Mouse (Mus musculus) inflammation-experienced regulatory T-cells, adult 6 months (primary cell): ENCODE data around the gene Msl1. TPM values are rescaled to one million over a fixed set of nuclear protein-coding genes. Genes with fewer than 3 reads are reported as not detected.

Experiments used
- ATAC-seq: one replicate; pipeline ENCODE4 v1.8.0; 2017
- polyA plus RNA-seq, 3 experiments: library from polyadenylated mRNA; unstranded; fragments of 100-300 nt; shearing (Covaris generic); gene quantifications; one replicate each; pipeline ENCODE4 v1.2.1; 2017

Gene Msl1
- polyA plus RNA-seq, result 10 to 100 TPM; 16.7 to 26.3 (median 20.4) TPM

DNA sequence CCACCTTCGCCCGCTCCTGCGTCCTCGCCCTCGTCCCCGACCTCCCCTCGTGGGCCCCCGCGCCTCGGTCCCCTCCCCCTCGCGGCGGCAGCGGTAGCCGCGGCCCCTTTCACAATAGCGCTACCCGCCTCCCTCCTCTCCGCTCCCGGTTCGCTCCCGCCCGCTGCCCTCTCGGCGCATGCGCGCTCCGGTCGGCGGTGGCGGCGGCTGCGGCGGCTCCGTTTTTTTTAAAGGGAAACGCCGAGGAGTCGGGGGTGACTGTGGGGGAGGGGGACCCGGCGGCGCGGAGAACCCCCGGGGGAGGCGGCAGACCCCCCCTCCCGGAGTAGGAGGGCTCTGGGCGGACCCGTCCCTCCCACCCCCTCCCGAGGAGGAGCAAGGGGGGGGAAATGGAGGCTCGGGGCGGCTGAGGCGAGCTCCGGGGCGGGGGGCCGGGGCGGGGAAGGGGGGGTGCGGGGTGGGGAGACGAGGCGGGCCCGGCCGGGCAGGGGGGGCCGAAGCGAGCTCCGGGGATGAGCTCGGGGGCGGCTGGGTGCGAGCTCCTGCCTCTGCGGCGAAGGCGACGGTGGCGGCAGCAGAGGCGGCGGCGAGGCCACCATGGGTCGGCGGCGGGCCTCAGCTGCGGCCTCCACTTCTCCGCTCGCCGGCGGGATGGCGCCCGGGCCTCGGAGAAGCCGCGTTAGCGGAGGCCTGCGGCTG lies at the start of gene Msl1:
Gene Msl1, plus strand, starts transcription at position 502 of the 699 bp plus-strand sequence.
- ATAC-seq, result peak; percentile 42

GRCm38 (mm10) chr11:98745932-98746853 lies 49.1 kb upstream of the Msl1 start:
- ATAC-seq, result no peak

DNA sequence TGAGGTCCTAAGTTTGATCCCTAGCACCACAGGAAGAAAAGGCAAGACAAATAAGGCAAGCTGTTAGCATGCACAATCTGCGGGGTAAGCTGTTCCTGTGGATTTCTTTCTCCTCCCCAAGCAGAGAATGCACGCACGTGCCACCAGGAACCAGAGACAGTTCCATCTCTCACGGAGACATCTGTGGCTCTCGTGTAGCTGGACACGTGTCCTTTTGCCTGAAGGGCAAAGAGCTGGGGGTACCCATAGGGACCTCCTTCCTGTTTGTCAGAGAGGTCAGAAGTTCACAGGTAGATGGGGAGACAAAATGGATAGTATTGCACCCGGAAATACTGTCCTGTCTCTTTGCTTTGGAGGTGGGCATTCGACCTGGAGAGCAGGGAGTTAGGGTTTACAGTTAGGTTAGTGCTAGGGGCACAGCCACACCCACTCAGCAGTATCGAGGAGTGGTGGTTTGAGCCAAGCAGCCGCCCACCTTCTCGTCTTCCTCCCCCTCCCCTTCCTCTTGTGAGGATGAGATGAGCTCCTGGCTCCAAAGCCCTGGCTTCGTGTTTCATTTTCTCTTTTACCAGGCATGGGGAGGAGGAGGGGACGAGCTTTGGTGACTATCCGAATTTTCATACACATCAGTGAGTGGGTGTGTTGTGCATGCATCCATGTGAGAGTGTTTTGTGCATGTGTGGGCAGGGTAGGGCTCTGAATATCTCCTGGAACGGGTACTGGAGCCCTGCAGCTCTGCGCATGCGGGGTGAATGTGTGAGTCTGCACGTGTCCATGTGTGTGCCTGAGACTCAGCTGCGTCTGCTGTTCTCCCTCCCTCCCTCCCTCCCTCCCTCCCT lies 48.2 kb upstream of the Msl1 start:
- ATAC-seq, result peak; percentile 70

DNA sequence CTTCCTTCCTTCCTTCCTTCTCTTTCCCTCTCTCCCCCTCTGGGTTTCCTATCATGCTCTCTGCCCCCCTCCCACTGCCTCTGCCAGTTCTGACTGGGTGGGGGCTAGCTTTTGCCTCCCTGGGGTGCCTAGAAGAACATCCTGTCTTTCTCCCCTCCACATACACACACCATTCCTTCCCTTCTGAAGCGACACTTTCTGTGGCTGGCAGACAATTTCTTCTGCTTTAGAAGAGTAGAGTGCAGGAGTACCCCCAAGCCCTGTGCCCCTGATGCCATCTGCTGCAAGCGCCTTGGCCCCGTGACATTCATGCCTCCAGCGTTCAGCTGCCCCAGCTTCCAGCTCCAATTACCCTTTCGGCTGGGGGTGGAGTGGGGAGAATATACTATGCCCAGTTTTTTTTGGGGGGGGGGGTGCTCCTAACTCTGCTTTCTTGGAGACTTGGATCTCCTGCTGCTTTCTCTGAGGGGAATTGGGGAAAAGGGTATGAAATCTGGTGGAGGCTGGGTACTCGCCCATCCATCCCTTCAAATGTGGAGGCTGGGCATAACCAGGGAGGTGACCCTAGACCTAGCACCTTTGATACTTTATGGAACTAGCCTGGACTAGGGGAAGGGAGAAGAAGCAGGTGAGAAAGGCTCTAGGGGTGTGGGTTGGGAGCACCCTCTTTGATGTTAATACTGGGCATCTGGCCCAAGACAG lies 47.4 kb upstream of the Msl1 start:
- ATAC-seq, result peak; percentile 54

GRCm38 (mm10) chr11:98748506-98749416 lies 46.6 kb upstream of the Msl1 start:
- no peak for ATAC-seq

DNA sequence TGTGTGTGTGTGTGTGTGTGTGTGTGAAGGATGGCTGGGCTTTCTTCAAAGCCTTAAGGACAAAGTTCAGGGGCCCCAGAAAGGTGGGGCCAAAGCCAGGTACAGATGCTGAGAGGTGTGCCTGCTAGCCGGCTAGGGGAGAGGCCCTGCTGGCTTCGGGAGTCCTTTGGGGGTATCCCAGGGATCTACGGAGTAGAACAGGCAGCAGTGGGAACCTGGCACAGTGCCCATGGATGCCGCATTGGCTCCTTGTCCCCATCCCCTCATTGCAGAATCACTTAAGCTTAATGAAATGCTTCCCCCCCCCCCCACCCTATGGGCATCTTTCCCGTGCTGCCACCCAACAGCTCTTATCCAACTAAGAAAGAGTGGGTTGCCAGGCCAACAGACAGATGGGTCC lies 45.6 kb upstream of the Msl1 start:
- ATAC-seq, result no peak

- ATAC-seq, result no peak
Measured at GRCm38 (mm10) chr11:98750351-98751201, 44.7 kb upstream of the Msl1 start.

DNA sequence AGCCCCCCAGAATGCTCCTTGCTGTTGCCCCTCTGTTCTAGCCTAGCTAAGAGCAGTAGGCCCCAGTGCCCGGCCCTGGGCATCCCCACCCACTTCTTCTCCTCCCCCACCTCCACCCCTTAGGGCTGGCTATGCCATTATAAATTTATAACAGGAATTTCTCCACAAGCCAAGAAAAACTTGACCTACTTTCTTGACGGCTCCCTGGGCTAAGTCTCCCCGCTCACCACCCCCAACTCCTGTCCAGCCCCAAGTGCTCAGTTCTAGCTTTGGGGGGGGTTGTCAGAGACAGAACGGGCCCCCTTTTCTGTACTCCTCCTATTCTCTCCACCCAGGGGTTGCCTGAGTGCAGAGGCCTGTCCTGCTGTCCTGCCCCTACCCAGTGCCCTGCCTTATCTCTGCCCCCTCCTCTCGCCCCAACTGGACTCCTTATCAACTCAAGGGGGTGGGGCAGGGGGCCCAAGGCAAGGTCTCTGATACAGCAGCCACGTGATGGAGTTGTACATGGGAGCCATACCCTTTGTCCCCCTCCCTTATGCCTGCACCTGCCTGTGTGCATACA lies 44.0 kb upstream of the Msl1 start:
- ATAC-seq, result no peak

- no peak for ATAC-seq
Measured at GRCm38 (mm10) chr11:98752562-98753140, 42.7 kb upstream of the Msl1 start.

DNA sequence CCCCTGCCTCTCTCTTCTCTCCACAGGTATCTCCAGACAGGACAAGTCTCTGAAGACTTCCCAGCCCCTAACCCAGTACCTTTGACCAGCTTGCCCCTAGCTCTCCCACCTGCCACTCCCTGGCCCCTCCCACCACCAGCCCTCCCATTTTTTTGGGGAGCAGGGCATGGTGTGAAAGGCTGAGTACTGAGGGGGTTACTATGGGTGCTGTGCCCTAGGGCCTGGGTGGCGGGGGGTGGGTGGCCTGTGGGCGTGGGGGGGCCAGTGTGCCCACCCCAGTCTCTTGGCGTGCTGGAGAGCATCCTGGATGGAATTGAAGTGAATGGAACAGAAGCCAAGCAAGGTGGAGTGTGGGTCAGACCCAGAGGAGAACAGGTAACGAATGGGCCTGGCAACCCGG lies 42.1 kb upstream of the Msl1 start:
- ATAC-seq, result no peak

DNA sequence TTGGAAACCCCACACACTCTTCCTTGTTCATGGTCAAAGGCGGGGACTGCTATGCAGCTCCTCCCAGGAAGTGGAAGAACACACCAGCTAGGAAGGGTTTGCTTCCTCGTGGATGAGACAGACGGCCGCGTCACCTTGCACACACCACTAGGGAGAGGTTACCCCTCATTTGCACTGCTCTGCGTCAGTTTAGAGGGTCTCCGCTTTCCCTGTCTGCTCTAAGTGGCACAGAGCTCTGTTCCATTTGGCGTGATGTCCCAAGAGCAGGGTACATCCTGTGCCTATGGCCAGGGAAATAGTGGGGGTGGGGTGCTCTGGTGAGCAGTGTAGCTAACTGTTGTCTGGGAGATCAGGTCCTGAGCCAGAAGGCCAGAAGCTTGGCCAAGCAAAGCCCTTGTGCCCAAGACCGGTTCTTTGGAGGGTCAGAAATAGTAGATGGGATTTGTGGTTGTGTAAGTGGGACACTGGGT lies 41.1 kb upstream of the Msl1 start:
- ATAC-seq, result no peak

GRCm38 (mm10) chr11:98754621-98755181 lies 40.6 kb upstream of the Msl1 start:
- ATAC-seq, result peak; percentile 48

DNA sequence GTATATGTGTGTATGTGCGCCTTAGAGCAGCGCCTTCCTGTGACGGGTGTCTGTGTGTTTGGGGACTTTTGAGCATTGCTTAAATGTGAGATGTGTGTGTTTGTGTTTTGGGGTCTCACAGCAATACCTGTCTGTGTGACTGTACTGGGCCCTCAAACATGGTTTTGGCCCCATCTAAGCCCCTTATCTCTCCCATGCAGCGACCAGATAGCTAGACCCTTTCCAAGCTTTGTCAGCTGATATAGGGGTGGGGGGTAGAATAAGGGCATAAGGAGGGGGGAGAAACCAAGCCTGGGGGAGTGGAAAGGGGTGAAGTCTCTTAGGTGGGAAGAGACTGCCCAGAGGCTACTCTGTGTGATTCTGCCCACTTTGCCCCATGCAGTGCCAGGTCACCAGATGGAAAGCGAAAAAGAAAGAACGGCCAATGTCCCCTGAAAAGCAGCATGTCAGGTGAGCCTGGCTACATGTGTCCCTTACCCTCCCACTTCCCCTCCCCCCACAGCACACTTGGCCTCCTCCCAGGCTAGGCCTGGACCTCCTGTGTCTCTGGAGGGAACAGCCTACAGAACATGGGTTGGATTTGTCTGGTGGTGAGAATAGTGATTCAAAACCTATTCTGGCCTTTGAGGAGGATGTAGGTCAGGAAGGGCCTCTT lies 39.5 kb upstream of the Msl1 start:
- ATAC-seq, result no peak

DNA sequence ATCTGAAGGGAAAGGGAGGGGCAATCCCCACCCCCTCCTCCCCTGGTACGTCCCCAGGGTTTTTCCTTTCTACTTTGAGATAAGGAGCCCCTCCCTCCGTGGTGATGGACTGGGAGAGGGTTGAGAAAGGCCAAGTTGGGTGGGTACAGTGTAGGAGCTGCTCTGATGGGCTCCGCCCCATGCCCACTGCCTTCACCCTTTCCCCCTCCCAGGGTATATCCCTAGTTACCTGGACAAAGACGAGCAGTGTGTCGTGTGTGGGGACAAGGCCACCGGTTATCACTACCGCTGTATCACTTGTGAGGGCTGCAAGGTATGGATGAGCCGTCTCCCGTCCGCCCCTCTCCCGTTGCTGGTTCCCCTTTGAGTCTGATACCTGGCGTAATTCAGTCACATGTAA lies 38.6 kb upstream of the Msl1 start:
- ATAC-seq, result no peak

DNA sequence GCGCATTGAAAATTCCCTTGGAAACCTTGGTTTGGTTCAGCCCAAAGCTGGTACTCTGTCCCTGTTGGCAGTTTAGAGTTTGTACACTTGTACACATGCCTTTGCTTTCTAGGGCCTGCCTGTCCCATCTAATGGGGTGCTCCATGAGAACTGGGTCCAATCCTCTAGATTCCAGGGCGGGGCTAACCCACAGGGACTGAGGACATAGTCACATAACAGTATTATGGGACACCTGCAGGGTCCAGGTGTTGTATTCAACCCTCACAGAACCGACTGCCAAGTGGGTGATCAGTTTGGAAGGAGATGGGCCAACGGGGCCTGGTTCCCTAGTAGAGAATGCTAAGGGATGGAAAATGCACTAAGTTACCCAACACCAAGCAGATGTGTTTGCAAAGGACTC lies 33.4 kb upstream of the Msl1 start:
- ATAC-seq, result no peak

DNA sequence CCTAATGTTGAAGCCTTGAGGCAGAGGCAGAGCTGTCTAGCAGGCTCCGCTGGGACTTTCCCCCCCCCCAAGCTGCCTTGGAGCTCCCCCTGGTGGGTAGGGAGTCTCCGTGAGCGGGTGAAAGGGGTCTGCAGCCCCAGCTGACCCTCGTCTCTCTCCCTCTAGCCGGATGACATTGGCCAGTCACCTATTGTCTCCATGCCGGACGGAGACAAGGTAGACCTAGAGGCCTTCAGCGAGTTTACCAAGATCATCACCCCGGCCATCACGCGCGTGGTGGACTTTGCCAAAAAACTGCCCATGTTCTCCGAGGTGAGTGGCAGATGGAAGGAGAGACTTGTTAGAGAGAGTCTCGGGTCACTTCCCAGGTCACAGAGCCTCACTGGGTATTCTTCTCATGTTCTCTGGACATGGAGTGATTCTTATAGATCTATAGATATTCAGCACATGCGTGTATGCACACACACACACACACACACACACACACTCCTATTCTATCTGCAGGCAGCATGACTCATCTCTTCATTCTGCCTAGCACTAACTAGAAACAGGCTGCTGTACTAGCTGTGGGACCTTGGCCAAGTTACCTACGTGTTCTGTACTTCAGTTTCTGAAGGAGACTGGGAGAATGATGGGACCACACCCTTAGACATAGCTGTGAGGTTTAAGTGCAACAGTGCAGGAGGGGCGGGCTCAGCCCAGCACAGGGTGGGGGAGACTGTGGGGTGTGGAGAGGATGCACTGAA lies 32.4 kb upstream of the Msl1 start:
- ATAC-seq, result no peak

DNA sequence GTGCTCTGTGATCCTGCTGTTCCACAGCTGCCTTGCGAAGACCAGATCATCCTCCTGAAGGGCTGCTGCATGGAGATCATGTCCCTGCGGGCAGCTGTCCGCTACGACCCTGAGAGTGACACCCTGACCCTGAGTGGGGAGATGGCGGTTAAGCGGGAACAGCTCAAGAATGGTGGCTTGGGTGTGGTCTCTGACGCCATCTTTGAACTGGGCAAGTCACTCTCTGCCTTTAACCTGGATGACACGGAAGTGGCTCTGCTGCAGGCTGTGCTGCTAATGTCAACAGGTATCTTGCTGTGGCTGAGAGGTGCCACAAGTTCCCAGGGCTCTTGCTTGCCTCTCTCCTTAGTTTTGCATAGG lies 31.8 kb upstream of the Msl1 start:
- no peak for ATAC-seq

- ATAC-seq, result no peak
Measured at GRCm38 (mm10) chr11:98764091-98764490, 31.2 kb upstream of the Msl1 start.
